Mouse (Mus musculus): ENCODE results near the gene Carmil3. TPM values are rescaled to one million over a fixed set of nuclear protein-coding genes. Genes with fewer than 3 reads are reported as not detected.

The Carmil3 gene
- total RNA-seq, 2 experiments from 2014 or later: 0.05 TPM; not detected in 1

- no peak for ATAC-seq (replicated peaks; ENCODE audit: poor library complexity)
Observed at GRCm38 (mm10) chr14:55492103-55492502, 1.7 kb downstream of the Carmil3 start.

DNA sequence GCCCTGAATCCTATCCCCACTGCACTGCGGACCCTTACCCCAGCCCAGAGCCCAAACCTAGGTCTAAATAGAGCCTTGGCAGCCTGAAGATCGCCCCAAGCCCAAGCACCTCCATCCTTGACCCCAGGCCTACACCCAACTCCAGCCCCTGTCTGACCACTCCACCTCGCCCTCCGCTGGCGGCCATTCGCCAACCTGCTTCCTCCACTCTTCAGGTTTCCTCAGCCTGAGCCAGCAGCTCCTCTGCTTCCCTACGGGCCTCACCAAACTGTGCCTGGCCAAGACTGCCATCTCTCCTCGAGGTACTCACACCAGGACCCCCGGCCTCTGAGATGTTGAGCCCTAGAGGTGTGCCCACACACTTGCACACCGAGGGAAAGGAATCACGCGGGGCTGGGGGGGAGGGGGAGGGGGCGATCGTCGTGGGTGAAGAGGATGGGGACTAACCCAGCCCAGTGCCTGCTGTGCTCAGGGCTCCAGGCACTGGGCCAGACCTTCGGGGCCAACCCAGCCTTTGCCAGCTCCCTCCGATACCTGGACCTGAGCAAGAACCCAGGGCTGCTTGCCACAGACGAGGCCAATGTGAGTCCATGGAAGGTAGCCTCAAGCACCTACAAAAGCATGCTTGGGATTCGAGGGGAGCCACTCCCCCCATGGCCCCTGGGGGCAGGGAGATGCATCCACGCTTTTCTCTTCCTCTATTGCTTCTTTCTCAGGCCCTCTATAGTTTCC is 5.2 kb downstream of the Carmil3 start:
- ATAC-seq (replicated peaks; ENCODE audit: poor library complexity): no peak

GRCm38 (mm10) chr14:55496761-55497448 is 6.5 kb downstream of the Carmil3 start:
- no peak; the same call in 1 of the 2 replicates for ATAC-seq (replicated peaks; ENCODE audit: poor library complexity)

GRCm38 (mm10) chr14:55497449-55497821 is 7.0 kb downstream of the Carmil3 start:
- ATAC-seq (replicated peaks; ENCODE audit: poor library complexity): peak; percentile 99

DNA sequence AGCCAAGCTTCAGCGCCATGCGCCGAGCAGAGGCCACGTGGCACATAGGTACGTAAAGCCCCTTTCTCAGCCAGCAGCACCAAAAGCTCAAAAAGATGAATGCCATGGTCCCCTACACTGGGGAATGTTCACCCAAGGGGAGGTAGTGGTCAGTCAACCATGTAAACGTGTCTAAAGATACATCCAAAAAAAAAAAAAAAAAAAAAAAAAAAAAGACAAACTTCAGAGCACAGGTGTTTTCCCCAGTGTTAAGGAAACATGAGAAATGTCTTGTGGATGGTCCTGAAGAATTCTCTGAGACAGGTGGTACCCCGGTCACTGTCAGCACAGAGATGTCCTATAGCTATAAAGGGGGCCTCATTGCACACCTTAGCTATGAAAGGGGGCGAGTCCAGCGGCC is 15.2 kb downstream of the Carmil3 start:
- ATAC-seq (replicated peaks; ENCODE audit: poor library complexity): no peak

DNA sequence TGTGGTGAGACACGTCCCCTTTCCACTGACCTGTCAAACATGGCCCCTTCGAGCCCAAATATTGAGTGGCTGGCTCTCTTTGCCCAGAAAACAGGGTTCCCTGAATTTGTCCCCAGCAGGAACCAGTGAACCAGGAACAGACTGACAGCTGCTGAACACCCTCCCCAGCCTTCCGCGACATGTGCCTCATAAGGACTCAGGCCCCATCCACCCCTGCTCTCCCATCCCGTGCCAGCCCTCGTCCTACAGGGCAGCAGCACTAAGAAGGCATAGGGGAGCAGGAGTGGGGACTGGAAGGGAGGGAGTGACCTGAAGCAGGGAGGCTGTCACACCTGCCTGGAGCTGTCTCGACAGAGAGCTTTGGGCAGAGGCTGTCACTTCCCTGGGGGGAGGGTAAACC is 17.4 kb downstream of the Carmil3 start:
- no peak for ATAC-seq (replicated peaks; ENCODE audit: poor library complexity)

GRCm38 (mm10) chr14:55509540-55509939 is 19.1 kb downstream of the Carmil3 start:
- ATAC-seq (replicated peaks; ENCODE audit: poor library complexity): no peak

DNA sequence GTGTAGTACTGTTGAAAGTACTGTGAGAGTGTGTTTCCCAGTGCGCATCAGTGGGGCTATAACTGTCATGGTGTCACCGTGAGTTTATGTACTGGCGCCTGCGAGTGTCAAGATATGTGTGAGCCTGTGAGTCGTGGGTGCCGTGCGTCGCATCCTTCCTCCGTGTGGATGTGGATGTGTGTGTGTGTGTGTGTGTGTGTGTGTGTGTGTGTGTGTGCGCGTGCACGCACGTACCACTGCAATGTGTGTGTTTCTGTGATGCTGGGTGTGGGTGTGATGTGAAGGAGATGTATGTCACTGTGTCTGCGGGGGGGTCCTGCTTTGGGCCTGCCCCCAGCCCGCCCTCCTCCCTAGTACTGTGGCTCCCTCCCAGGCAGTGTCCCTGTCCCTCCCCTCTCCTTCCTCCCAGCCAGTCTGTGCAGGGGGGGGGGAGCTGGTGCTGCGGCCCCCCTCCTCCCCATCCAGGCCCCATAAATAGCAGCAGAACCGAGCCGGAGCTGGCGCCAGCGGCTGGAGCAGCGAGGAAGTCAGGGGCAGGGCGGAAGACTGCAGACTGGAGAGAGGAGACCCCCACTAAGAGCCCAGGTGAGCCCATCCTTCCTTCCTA is 19.8 kb downstream of the Carmil3 start, which contains the start of gene Cpne6:
Gene Cpne6 (plus strand): TSS at position 321 of the 607 bp plus-strand sequence.
- no peak for ATAC-seq (replicated peaks; ENCODE audit: poor library complexity)

DNA sequence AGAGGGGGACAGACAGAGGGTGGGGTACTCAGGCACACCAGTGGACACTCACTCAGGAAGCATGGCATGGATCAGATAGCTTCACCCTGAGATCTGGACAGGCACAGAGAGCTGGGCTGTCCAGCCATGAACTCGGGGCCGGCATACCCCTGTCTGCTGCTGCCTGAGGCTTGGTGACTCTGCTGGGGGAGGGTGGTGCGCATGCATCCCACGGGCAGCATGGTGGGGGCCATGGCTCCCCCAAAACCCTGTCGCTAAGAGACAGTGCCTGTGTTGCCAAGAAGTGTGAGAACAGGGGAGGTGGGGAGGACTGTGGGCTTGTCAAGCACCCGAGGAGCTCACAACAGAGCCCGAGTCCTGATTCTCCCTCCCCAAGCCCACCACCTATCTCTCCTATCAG is 20.6 kb downstream of the Carmil3 start:
- no peak for ATAC-seq (replicated peaks; ENCODE audit: poor library complexity)

GRCm38 (mm10) chr14:55513927-55514326 is 23.5 kb downstream of the Carmil3 start:
- no peak for ATAC-seq (replicated peaks; ENCODE audit: poor library complexity)

DNA sequence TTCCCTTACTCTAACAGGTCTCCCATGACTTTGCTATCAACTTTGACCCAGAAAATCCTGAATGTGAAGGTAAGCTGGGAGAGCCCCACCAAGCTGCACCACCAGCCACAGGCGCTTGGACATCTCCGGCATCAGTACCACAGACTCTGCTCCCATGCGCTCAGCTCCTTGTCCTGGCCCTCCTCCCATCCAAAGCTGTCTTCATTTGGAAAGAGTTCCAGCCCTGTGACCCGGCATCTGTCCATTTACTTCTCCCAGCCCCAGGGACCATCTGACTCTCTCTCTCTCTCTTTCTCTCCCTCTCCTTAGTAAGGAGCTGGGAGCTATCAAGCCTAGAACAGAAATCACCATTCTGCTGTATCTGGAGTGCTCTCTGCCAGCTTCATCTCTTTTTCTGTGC is 25.4 kb downstream of the Carmil3 start:
- ATAC-seq (replicated peaks; ENCODE audit: poor library complexity): no peak

DNA sequence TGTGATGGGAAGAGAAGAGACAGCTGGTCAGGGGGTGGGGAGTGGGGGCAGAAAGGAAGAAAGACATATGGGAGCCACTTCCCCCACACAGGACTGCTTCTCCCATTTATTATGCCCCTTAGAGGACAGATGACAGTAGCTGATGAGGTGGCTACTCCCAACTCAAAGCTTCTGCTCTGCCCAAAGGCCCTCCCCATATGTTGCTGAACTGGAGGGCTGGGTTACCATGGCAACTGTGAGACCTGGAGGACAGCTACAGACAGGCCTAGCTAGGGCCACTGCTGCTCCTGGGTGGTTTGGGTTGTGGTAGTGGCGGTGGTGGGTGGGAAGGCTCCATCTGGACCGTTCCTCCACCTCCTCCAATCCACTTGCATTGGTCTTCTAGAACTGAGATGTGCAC is 28.4 kb downstream of the Carmil3 start:
- no peak for ATAC-seq (replicated peaks; ENCODE audit: poor library complexity)

DNA sequence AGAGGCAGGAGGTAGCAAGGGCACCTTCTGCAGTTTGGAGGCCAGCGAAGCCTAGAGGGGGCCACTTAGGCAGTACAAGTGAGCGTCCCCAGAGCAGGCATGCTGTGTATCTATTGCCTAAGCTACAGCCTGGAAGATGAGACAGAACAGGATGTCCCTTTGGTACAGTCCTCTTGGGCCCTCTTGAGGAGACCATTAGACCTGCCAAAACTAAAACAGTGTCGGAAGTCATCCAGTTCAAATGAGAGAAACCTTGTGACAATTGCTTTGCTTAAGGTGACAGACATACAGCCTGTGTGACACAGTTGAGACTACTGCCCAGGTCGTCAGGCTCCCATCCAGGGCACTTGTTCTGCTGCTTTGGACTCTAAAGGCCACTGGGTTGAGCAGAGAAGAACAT is 29.2 kb downstream of the Carmil3 start:
- no peak for ATAC-seq (replicated peaks; ENCODE audit: poor library complexity)

DNA sequence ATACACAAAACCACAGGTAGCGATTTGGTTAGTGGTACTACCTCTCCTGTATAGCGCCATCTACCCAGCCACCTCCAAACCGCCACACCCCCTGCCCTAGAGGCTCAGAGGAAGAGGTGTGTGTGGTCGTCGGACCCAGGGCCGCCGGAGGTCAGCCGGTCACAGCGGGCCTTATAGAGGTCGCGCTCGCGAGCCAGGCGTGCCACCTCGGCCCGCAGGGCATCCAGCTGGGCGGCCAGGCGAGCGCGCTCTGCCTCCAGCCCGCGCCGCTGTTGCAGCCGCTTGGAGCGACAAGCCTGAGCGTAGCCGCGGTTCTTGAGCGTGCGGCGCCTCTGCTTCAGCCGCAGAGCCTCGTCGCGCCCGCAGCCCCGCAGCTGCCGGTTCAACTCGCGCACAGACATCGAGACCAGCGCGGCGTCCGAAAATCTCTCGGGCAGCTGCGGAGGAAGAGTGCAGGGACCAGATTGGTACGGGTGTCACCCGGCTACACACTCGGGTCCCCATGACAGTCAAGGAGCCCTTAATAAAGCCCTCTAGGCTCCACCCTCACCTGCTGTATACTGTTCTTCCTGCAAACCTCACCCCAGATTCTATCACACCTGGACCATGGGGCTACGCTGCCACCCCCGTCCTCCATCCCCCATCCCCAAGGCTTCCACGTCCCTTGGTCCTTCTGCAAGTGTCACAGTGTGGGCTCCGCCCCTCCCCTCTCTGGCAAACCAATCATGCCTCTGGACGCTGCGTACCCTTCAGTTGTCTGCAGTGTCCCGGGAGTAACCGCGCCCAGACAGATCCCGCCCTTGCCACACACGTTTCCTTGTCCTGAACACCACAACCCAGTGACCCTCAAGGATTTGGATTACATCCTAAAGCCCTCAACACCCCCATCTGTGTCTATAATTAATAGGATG is 30.3 kb downstream of the Carmil3 start:
- peak; percentile 52 for ATAC-seq (replicated peaks; ENCODE audit: poor library complexity)

GRCm38 (mm10) chr14:55524062-55524461 is 33.6 kb downstream of the Carmil3 start:
- no peak for ATAC-seq (replicated peaks; ENCODE audit: poor library complexity)

GRCm38 (mm10) chr14:55524785-55525184 is 34.3 kb downstream of the Carmil3 start, which contains the start of gene Nrl:
Nrl (minus strand) TSS chr14:55524981.
- no peak for ATAC-seq (replicated peaks; ENCODE audit: poor library complexity)

DNA sequence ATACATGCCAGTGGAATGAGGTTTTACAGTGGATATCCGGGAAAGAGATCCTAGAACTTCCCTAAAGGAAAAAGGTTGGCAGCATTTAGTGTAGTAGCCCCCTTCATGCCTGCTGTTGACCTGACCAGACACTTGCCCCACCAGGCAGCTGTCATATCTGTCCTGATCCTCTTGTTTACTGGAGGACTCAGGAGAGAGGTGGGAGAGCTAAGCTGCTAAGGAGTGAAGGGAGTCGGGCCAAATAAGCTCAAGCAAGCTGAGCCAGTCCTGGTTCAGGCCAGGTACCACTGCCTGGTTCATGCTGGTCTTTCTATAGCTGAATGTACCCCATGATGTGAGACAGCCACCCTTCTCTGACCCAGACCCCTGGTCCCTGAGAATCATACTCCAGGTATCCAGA is 36.2 kb downstream of the Carmil3 start:
- ATAC-seq (replicated peaks; ENCODE audit: poor library complexity): no peak

DNA sequence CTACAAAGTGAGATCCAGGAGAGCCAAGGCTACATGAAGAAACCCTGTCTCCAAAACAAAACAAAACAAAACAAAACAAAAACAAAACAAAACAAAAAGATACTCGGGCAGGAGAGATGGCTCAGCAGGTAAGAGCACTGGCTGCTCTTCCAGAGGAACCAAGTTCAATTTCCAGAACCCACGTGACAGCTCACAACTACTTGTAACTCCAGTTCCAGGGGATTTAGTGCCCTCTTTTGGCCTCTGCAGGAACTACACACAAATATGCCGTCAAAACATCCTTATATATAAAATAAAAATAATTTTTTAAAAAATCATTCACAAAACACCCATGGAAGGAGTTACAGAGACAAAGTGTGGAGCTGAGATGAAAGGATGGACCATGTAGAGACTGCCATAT is 37.5 kb downstream of the Carmil3 start:
- peak; percentile 83 for ATAC-seq (replicated peaks; ENCODE audit: poor library complexity)

- peak; percentile 35 for ATAC-seq (replicated peaks; ENCODE audit: poor library complexity)
Observed at GRCm38 (mm10) chr14:55536116-55536745, 45.8 kb downstream of the Carmil3 start.

DNA sequence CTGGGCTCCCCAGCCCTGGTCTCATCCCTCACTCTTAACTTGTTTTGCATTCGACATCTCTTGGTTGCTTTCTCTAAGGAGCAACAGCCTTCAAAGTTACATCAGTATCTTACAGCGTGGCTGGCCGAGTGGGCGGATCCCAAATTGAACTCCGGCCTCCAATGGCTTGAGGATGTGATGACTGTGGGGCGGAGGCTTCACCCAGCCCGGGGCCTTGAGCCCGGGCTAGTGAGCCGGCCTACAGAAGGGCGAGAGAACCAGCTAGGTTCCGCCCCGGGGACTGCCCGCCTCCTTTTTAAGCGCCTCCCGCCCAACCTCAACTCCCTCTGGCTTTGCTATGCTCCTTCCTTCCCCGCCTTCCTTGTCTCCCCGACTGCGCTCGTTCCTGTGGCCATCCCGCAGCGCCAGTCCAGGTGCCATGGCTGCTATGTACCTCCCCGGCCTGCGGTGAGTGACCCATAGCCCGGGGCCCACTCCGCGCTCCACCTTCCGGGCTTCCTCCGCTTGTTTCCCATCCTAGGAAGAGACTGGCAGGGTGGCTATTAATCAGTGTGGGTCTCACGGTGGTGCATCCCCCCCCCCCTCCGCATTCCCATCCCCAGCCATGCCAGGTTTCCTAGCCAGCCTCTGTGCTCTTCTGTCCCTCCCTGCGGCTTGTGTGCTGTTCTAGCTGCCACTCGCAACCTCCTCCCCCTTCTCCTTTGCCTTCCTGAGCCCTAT is 49.8 kb downstream of the Carmil3 start, which contains the start of gene Pck2:
Gene Pck2 (plus strand): TSS at position 200 of the 720 bp plus-strand sequence.
- ATAC-seq (replicated peaks; ENCODE audit: poor library complexity): peak; percentile 86
